Mouse (Mus musculus) liver, adult (tissue): ENCODE measurements at regions not wholly inside any gene's neighbourhood (a gene's known extent, or its start where the extent isn't known, plus 50 kb on each side); places are given as distances from the start of the nearest gene placed in this dataset.

Experiments used
- GATA4 ChIP-seq: IDR thresholded peaks from 2 replicates; pipeline ENCODE4 v1.6.1; 2014; ENCODE audit warnings: mild to moderate bottlenecking, low read length; ENCODE audit not compliant: insufficient replicate concordance

- no peak for TF ChIP-seq GATA4
These were observed 53.2 kb downstream of the Fam43a start for GRCm38 (mm10) chr16:30652692-30653091.

- no peak for TF ChIP-seq GATA4
These were observed 54.3 kb downstream of the Fam43a start for GRCm38 (mm10) chr16:30653806-30654205.

GRCm38 (mm10) chr16:30654226-30654625 lies 54.7 kb downstream of the Fam43a start:
- no peak for TF ChIP-seq GATA4

- TF ChIP-seq GATA4, result no peak
These were observed 56.3 kb downstream of the Fam43a start for GRCm38 (mm10) chr16:30655798-30656221.

GRCm38 (mm10) chr16:30656881-30657280 lies 57.4 kb downstream of the Fam43a start:
- TF ChIP-seq GATA4, result no peak

- TF ChIP-seq GATA4, result no peak
These were observed 59.4 kb downstream of the Fam43a start for GRCm38 (mm10) chr16:30658921-30659320.

GRCm38 (mm10) chr16:30661086-30661977 lies 61.8 kb downstream of the Fam43a start:
- TF ChIP-seq GATA4, result no peak

- no peak for TF ChIP-seq GATA4
These were observed 63.5 kb downstream of the Fam43a start for GRCm38 (mm10) chr16:30663055-30663454.

GRCm38 (mm10) chr16:30663971-30664370 lies 64.4 kb downstream of the Fam43a start:
- TF ChIP-seq GATA4, result no peak

- no peak for TF ChIP-seq GATA4
These were observed 64.9 kb downstream of the Fam43a start for GRCm38 (mm10) chr16:30664433-30664832.

GRCm38 (mm10) chr16:30665881-30666280 lies 66.4 kb downstream of the Fam43a start:
- TF ChIP-seq GATA4, result no peak

GRCm38 (mm10) chr16:30669883-30670282 lies 70.4 kb downstream of the Fam43a start:
- no peak for TF ChIP-seq GATA4

GRCm38 (mm10) chr16:30671584-30671983 lies 72.1 kb downstream of the Fam43a start:
- no peak for TF ChIP-seq GATA4

GRCm38 (mm10) chr16:30672776-30673550 lies 73.4 kb downstream of the Fam43a start:
- no peak for TF ChIP-seq GATA4

GRCm38 (mm10) chr16:30673662-30674061 lies 74.1 kb downstream of the Fam43a start:
- TF ChIP-seq GATA4, result no peak

- no peak for TF ChIP-seq GATA4
These were observed 76.3 kb downstream of the Fam43a start for GRCm38 (mm10) chr16:30675829-30676228.

- TF ChIP-seq GATA4, result no peak
These were observed 77.5 kb downstream of the Fam43a start for GRCm38 (mm10) chr16:30677016-30677415.
